Mouse (Mus musculus): ENCODE measurements around the gene Srl. TPM values are rescaled to one million over a fixed set of nuclear protein-coding genes. Genes with fewer than 3 reads are reported as not detected.
"Not testable (repeated sequence)": the region's sequence is repeated elsewhere in the genome, so short reads cannot be mapped to it uniquely, and the experiment has no call there.

The Srl gene
- total RNA-seq (2021): 10 to 100 TPM; 14.2 to 18.8 TPM
- long read RNA-seq, experiment 1, partial matches to known transcripts: 0 of 10 reads
- long read RNA-seq, experiment 1, other reads (novel, unspliced or antisense): 10 of 10 reads
- long read RNA-seq, experiment 2, partial matches to known transcripts: 0 of 8 reads
- long read RNA-seq, experiment 2, other reads (novel, unspliced or antisense): 8 of 8 reads

DNA sequence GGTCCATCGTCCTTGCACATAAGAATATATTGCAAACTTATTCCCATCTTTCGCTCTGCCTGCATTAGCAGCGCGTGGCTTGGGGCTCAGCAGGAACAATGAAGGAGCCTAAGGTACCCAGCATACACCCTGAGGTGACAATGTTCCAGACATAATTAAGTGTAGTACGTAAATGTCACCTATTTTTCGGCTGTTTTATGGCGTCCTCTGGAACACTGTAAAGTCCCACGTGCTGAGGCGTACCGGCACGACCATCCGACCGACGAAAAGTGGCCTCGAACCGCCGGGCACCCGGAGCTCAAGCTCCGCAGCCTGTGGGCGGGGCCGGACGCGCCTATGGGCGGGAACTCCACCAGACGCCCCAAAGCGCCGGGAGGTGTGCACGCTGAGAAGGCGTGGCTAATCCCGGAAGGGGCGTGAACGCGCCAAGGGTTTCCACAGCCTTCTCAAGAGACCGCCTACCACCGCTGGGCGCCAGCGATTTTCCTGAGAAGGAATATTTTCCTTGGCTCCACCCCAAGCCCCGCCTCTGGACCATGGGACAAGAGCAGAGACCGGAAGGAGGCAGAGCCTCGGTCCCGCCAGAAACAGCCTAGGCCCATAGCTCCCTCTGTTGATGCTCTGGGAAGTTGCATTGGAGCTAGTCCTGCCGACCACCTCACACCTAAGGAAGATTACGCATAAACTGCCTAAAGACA, at the start of gene Srl:
TSS of gene Srl (minus strand) at position 316 of the 698 bp plus-strand sequence.
- intact Hi-C loops (cut with DNase I): loop anchor here (2.0 to 5.0 kb wide), 2 partner anchors 53 to 224 kb away; no protein-coding TSS in a partner anchor
- DNase-seq (ENCODE audit: low spot score in 2 of 2): peak; percentile 100

GRCm38 (mm10) chr16:4590236-4590635, 48.6 kb upstream of the Srl start:
- intact Hi-C loops (cut with DNase I): loop anchor here (5.0 kb wide), 1 partner anchor 33 kb away; the partner anchor contains the start of gene Tfap4
- DNase-seq (ENCODE audit: low spot score in 2 of 2): no peak

GRCm38 (mm10) chr16:4587516-4588210, 46.0 kb upstream of the Srl start:
- no peak for DNase-seq (ENCODE audit: low spot score in 2 of 2)
- intact Hi-C loops (cut with DNase I): no loop called here

GRCm38 (mm10) chr16:4586531-4587123, 45.0 kb upstream of the Srl start:
- intact Hi-C loops (cut with DNase I): no loop called here
- peak; percentile 86 to 87 for DNase-seq (ENCODE audit: low spot score in 2 of 2)

- DNase-seq (ENCODE audit: low spot score in 2 of 2): no peak
- intact Hi-C loops (cut with DNase I): no loop called here
Observed at GRCm38 (mm10) chr16:4585642-4586530, 44.3 kb upstream of the Srl start.

DNA sequence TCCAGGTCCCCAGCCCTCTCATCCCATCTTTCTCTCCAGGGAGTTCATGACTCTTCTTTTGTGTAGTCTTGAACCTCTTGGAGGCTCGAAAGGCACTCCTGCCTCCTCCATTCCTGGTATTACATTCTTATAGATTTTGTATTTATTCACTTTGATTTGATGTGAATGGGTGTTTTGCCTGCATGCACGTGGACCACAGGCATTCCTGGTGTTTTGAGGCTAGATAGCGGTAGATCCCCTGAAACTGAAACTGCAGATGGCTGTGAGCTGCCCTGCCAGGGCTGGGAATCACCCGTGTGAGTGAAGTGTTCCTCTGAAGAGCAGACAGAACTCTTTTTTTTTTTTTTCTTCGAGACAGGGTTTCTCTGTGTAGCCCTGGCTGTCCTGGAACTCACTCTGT, 42.8 kb upstream of the Srl start:
- intact Hi-C loops (cut with DNase I): no loop called here
- DNase-seq (ENCODE audit: low spot score in 2 of 2): no peak

- intact Hi-C loops (cut with DNase I): no loop called here
- no peak for DNase-seq (ENCODE audit: low spot score in 2 of 2)
Observed at GRCm38 (mm10) chr16:4583807-4584206, 42.2 kb upstream of the Srl start.

DNA sequence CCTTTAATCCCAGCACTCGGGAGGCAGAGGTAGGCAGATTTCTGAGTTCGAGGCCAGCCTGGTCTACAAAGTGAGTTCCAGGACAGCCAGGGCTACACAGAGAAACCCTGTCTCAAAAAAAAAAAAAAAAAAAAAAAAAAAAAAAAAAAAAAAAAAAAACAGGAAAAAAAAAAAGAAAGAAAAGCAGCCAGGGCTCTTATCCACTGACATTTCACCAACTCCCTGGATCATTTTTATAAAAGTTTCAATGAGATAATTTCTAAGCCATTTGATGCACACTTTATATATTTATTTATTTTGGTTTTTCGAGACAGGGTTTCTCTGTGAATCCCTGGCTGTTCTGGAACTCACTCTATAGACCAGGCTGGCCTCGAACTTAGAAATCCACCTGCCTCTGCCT, 39.6 kb upstream of the Srl start:
- intact Hi-C loops (cut with DNase I); DNase-seq (ENCODE audit: low spot score in 2 of 2): not testable (repeated sequence)

DNA sequence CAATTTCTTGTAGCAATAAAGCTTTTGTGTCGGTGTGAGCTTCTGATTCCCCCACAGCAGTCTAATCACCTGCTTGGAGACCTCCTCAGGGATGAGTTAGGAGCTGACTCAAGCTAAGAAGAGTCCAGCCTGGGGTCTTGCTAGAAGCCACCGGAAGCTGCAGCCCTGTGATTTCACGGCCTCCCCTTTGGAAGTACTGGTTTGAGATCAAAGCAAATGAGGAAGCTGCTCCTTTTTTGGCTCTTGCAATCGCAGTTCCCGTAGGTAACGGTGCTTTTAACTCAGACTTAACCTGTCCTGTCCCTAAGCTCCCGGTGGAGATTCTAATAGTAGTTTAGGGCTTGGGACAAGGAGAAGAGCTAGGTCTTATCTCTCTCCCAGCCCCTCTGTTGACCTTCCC, 37.0 kb upstream of the Srl start:
- intact Hi-C loops (cut with DNase I): no loop called here
- no peak for DNase-seq (ENCODE audit: low spot score in 2 of 2)

DNA sequence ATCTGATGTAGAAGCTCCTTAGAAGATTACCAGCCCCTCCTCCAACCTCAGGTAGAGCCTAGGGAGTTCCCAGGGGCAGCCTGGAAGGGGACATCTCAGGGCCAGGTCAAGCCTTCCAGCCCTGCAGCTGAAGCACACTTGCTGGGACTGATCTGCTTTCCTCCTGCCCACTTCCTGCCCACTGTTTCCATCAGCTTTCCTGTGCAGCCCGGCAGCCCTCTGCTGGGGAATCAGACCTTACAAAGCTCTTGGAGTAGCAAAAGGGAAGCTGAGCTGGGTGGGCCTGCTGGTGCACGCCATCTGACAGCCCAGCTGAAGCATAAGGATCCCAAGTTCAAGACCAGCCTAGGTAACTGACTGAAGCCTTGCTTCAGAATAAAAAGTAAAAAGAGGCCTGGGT, 35.3 kb upstream of the Srl start:
- intact Hi-C loops (cut with DNase I): no loop called here
- DNase-seq (ENCODE audit: low spot score in 2 of 2): no peak

DNA sequence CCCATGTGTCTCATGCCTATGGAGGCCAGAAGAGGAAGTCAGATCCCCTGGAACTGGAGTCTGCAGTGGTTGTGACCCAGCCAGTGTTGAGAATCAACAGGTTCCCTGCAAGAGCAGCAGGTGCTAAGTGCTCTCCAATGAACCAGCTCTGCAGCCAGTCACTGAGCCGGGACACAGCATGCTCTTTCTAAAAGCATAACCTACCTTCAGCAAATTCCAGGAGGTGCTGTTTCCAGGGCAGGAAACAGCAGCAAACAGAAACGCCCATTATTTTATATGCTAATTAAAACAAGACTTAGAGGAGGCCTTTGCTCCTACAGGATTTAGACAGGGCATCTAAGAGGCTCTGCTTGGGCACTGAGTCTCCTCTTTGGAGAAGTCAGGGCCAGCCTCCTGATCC, 34.4 kb upstream of the Srl start:
- no peak for DNase-seq (ENCODE audit: low spot score in 2 of 2)
- intact Hi-C loops (cut with DNase I): no loop called here

GRCm38 (mm10) chr16:4570737-4571136, 29.1 kb upstream of the Srl start:
- intact Hi-C loops (cut with DNase I): no loop called here
- no peak for DNase-seq (ENCODE audit: low spot score in 2 of 2)

DNA sequence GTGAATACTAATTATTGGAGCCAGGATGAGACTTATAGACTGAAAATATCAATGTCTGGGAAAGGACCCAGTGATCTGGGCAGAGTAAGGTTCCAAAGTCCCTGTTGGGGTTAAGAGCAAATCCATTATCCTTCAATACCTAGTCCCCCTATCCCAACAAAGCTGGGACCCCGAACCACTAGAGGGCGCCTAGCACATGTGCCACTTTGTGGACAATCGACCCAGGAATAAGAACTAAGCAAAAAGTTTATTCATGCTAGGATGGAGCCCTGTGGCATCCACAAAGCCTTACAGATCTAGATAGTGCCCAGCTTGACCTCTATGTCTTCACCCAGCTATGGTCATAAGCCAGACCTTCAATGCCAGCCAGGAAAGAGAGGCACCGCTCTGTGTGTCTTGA, 26.3 kb upstream of the Srl start:
- DNase-seq (ENCODE audit: low spot score in 2 of 2): peak; percentile 61 to 78
- intact Hi-C loops (cut with DNase I): loop anchor here (2.0 kb wide), 1 partner anchor 39 kb away; no protein-coding TSS in a partner anchor

GRCm38 (mm10) chr16:4560145-4560952, 18.7 kb upstream of the Srl start:
- DNase-seq (ENCODE audit: low spot score in 2 of 2): peak; percentile 37
- intact Hi-C loops (cut with DNase I): no loop called here

DNA sequence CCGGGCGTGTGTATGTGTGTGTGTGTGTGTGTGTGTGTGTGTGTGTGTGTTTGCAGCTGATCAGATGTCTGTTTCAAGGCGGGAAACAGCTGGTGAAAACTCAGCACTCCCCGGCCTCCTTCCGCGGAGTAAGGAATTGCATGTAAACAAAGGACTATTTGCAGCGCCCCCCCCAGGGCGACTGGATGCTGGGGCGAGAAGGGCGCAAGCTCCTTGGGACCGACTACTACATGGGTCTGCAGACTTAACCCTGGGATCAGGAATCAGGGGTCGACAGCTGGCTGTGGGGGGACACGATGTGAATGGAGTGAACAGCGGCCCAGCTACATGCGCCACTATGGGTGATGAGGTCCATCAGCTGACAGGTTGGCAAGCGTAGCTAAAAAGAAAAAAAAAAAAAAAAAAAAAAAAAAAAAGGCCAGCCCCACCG, 18.1 kb upstream of the Srl start, which contains the start of gene Tfap4:
TSS of gene Tfap4 (minus strand) at position 140 of the 430 bp plus-strand sequence.
- intact Hi-C loops (cut with DNase I): loop anchor here (5.0 kb wide), 1 partner anchor 33 kb away; the partner anchor contains the start of gene Glis2
- DNase-seq (ENCODE audit: low spot score in 2 of 2): peak; percentile 82 to 95

DNA sequence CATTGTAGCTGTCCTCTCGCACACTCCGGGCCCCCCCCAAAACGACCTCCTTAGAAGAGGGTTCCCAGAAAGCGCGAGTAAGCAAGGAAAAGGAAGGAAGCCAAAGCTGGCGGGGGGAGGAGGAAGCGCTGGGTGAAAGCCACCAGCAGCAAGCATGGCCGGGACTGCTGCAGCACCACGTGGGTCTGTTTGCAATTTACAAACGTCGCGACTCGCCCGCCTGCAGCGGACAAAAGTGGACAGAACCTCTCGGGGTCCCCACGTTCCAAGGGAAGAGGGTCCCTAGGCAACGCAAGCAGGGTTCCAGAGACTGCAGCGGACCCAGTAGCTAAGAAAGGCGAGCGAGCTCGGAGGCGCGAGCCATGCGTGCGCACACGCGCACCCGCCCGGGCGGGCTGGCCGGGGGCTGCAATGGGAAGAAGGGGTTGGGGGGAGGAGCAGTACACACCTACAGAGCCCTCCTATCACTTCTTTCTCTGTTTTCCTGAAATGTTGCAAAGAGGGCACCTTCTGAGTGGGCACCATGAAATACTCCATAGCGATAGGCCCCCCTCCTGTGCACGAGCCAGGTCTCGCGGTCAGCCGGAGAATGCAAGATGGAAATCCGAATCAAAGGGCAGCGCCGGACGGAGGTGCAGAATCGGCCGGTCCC, 17.5 kb upstream of the Srl start:
- DNase-seq (ENCODE audit: low spot score in 2 of 2): peak; percentile 66 to 69
- intact Hi-C loops (cut with DNase I): loop anchor here (5.0 kb wide), 1 partner anchor 33 kb away; the partner anchor contains the start of gene Glis2

- intact Hi-C loops (cut with DNase I): loop anchor here (5.0 kb wide), 1 partner anchor 34 kb away; the partner anchor contains the start of gene Glis2
- DNase-seq (ENCODE audit: low spot score in 2 of 2): peak; percentile 91 to 93
Observed at GRCm38 (mm10) chr16:4558384-4558979, 16.9 kb upstream of the Srl start.

All from left cerebral cortex, postnatal 14 days (tissue).